Mouse (Mus musculus) erythroblast, embryonic 14.5 days (primary cell): ENCODE data around the gene Cpne9. TPM values are rescaled to one million over a fixed set of nuclear protein-coding genes. Genes with fewer than 3 reads are reported as not detected.
"Not testable (repeated sequence)": the region's sequence is repeated elsewhere in the genome, so short reads cannot be mapped to it uniquely, and the experiment has no call there.

Experiments
- H3K27me3 ChIP-seq: 2 replicates; pipeline ENCODE4 v1.6.1; 2012; ENCODE audit warnings: inconsistent platforms; ENCODE audit not compliant: control insufficient read depth
- H3K36me3 ChIP-seq: 2 replicates; pipeline ENCODE4 v1.6.1; 2012; ENCODE audit warnings: mild to moderate bottlenecking, inconsistent platforms; ENCODE audit not compliant: control insufficient read depth
- H3K4me1 ChIP-seq: 2 replicates; pipeline ENCODE4 v1.6.1; 2012; ENCODE audit warnings: inconsistent platforms; ENCODE audit not compliant: control insufficient read depth
- H3K4me3 ChIP-seq: replicated peaks from 2 replicates; pipeline ENCODE3; 2012; ENCODE audit warnings: moderate library complexity, mild to moderate bottlenecking, inconsistent platforms
- H3K9me3 ChIP-seq: 2 replicates; pipeline ENCODE4 v1.6.1; 2012; ENCODE audit warnings: low read length, inconsistent platforms, mixed read lengths; ENCODE audit not compliant: control insufficient read depth
- GATA1 ChIP-seq: IDR thresholded peaks from 2 replicates; pipeline ENCODE4 v1.6.1; 2012; ENCODE audit warnings: low read length, inconsistent platforms, mixed read lengths
- TAL1 ChIP-seq: IDR thresholded peaks from 3 replicates; pipeline ENCODE4 v1.6.1; 2012; ENCODE audit warnings: low read length, inconsistent platforms, mixed read lengths
- polyA plus RNA-seq: library from polyadenylated mRNA; stranded (reverse); fragments of >175 nt; gene quantifications from 2 replicates; pipeline ENCODE4 v1.2.3, GENCODE M21; 2012

Gene Cpne9
- polyA plus RNA-seq, 1 experiment: 0.02 TPM

DNA sequence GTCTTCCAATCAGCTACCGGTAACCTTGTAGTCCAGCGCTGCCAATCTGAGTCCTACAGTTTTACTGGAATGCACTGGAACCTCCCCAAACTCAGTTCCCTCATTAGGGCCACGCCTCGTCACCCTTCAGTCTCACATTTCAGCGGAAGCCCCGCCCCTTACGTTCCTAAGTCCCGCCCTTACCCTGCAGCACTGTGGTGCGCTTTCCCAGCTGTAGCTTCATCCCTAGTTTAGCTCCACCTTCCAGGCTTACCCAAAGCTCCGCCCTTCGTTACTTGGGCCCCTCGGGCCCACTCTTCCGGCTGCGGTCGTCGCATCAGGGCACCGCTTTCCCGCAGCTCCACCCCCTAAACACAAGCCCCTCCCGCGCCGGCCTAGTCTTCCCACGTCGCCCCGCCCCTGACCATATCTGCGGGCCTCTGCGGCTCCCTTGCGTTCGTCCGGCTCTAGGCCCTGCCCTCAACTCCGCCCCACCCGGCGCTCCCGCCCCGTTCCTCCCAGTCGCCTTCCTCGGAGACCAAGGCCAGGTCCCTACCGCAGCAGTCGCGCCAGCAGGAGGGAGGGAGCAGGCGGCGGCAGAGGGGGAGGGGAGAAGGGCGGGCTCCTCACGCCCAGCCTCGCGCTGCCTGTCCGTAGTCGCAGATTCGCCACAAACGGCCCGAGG, 24.3 kb downstream of the Cpne9 start:
- peak overlapping the region; percentile 89 for H3K4me3 ChIP-seq
- H3K4me1 ChIP-seq: peaks cover 39% of the 10 kb centered on the region
- TF ChIP-seq GATA1 (0 out of 2 replicates have a peak, but pooled peaks have one; percentile 20), TAL1 (no peak)
- H3K27me3 ChIP-seq: peaks cover 5% of the 10 kb centered on the region
- H3K9me3 ChIP-seq: no peaks in the 10 kb centered on the region
- peaks cover 27% of the 10 kb centered on the region for H3K36me3 ChIP-seq

- Histone ChIP-seq H3K27me3 (peaks cover 5% of the 10 kb centered on the region), H3K4me1 (peaks cover 39% of the 10 kb centered on the region), H3K4me3 (peak within 1 kb of the TSS; percentile 89), H3K9me3 (no peaks in the 10 kb centered on the region), H3K36me3 (peaks cover 32% of the 10 kb centered on the region)
- TF ChIP-seq GATA1 (no peak), TAL1 (no peak)
Observed at GRCm38 (mm10) chr6:113306986-113307349, 24.9 kb downstream of the Cpne9 start, which contains the start of gene Brpf1. Brpf1 (plus strand) TSS chr6:113307137.

DNA sequence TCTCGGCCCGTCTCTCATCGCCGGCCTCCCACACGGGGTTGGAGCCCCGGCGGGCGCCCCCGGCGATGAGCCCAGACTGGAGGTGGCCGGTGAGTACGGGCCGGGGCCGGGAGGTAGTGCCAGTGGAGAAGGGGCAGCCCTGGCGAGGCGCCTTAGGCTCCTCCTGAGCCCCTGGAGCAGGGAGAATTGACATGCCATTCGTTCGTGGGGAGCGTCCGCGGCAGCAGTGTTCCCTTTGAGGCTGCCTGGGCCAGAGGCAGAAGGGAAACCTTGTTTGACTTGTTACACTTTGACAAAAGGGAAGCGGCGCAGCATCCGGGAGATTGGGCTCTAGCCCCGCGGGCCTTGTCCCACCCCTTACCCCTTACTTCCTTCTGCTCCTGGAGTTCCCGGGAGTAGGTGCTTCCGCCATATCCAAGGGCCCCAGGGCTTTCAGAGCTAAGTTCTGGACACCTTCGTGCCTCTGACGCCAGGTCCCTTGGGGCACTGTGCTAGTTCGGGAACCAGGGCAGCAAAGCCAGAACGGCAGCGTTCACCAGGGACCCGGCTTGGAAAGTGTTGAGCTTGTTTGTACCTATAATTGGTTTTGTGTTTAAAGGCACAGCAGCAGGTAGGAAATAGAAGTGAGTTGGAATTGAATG, 25.5 kb downstream of the Cpne9 start:
- Histone ChIP-seq H3K27me3 (peaks cover 5% of the 10 kb centered on the region), H3K4me3 (peak overlapping the region; percentile 89), H3K36me3 (peaks cover 38% of the 10 kb centered on the region), H3K4me1 (peaks cover 39% of the 10 kb centered on the region), H3K9me3 (no peaks in the 10 kb centered on the region)
- TF ChIP-seq GATA1 (no peak), TAL1 (no peak)

- Histone ChIP-seq H3K27me3 (peaks cover 5% of the 10 kb centered on the region), H3K36me3 (peaks cover 44% of the 10 kb centered on the region), H3K4me1 (peaks cover 39% of the 10 kb centered on the region), H3K4me3 (peak overlapping the region; percentile 89), H3K9me3 (no peaks in the 10 kb centered on the region)
- TF ChIP-seq GATA1: no peak
- no peak for TF ChIP-seq TAL1
Observed at GRCm38 (mm10) chr6:113308141-113308540, 26.0 kb downstream of the Cpne9 start.

DNA sequence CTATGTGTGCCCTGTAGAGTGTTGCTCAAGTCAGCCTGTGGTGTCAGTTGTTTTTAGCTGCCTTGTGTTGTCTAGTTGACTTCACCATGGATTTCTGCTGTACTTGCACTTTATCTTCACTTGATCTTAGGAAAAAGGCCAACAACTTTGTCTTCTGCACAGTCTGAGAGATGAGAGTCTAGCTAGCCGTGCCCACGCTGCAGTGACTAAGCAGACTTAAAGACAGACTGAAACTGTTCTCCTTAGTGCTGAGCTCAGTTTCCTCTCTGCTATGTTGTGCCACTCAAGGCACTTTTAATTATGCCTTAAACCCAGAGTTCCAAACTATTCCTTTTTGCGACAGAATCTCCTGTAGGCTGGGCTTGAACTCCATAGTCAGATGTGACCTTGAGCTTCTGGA, 33.9 kb downstream of the Cpne9 start:
- no peaks in the 10 kb centered on the region for H3K9me3 ChIP-seq
- no peak overlapping the region for H3K4me3 ChIP-seq
- H3K36me3 ChIP-seq: peaks cover 99% of the 10 kb centered on the region
- no peaks in the 10 kb centered on the region for H3K27me3 ChIP-seq
- no peaks in the 10 kb centered on the region; the same call in 1 of the 2 replicates for H3K4me1 ChIP-seq
- TF ChIP-seq TAL1: no peak
- no peak for TF ChIP-seq GATA1

GRCm38 (mm10) chr6:113326533-113327315, 44.6 kb downstream of the Cpne9 start, which contains the start of gene Ogg1:
Ogg1 (plus strand) TSS chr6:113326972.
- H3K27me3 ChIP-seq: no peaks in the 10 kb centered on the region
- no peak for TF ChIP-seq GATA1
- H3K4me3 ChIP-seq: peak within 1 kb of the TSS; percentile 92
- peaks cover 34% of the 10 kb centered on the region for H3K4me1 ChIP-seq
- no peaks in the 10 kb centered on the region for H3K9me3 ChIP-seq
- peaks cover 67% of the 10 kb centered on the region for H3K36me3 ChIP-seq

GRCm38 (mm10) chr6:113329396-113329795, 47.3 kb downstream of the Cpne9 start:
- no peak overlapping the region for H3K4me3 ChIP-seq
- TF ChIP-seq TAL1 (no peak), GATA1 (no peak)
- no peaks in the 10 kb centered on the region for H3K9me3 ChIP-seq
- H3K36me3 ChIP-seq: peaks cover 60% of the 10 kb centered on the region
- H3K27me3 ChIP-seq: no peaks in the 10 kb centered on the region
- peaks cover 34% of the 10 kb centered on the region for H3K4me1 ChIP-seq

- peaks cover 60% of the 10 kb centered on the region for H3K36me3 ChIP-seq
Observed at GRCm38 (mm10) chr6:113330547-113330946, 48.4 kb downstream of the Cpne9 start.

GRCm38 (mm10) chr6:113331721-113332120, 49.6 kb downstream of the Cpne9 start:
- TF ChIP-seq GATA1: no peak
- TF ChIP-seq TAL1: no peak
- Histone ChIP-seq H3K9me3 (no peaks in the 10 kb centered on the region), H3K4me1 (peaks cover 21% of the 10 kb centered on the region), H3K36me3 (peaks cover 65% of the 10 kb centered on the region), H3K4me3 (no peak overlapping the region), H3K27me3 (no peaks in the 10 kb centered on the region)

More at GRCm38 (mm10) chr6:113330547-113330946, 48.4 kb downstream of the Cpne9 start:
- Histone ChIP-seq H3K9me3 (no peaks in the 10 kb centered on the region), H3K4me1 (peaks cover 30% of the 10 kb centered on the region), H3K27me3 (no peaks in the 10 kb centered on the region), H3K4me3 (no peak overlapping the region)
- TF ChIP-seq GATA1 (no peak), TAL1 (no peak)

GRCm38 (mm10) chr6:113332734-113333133, 50.6 kb downstream of the Cpne9 start:
- H3K9me3 ChIP-seq: not testable (repeated sequence)

More at GRCm38 (mm10) chr6:113332734-113333133, 50.6 kb downstream of the Cpne9 start:
- H3K4me1 ChIP-seq: peaks cover 18% of the 10 kb centered on the region
- not testable (repeated sequence) for H3K27me3 ChIP-seq, H3K4me3 ChIP-seq
- H3K36me3 ChIP-seq: peaks cover 67% of the 10 kb centered on the region
